Mouse (Mus musculus) kidney, postnatal 25 days (tissue): ENCODE results near the gene Srbd1.

Source experiments
- DNase-seq, 2 experiments: peaks; one replicate each; pipeline ENCODE4 v3.0.0; 2021; ENCODE audit warnings: mixed read lengths in 2 of 2

Gene Srbd1

GRCm38 (mm10) chr17:85978876-85979275 is 166.1 kb downstream of the Srbd1 start:
- DNase-seq = peak in 1 of 2 experiments; percentile 18

GRCm38 (mm10) chr17:85975077-85975476 is 169.9 kb downstream of the Srbd1 start:
- no peak for DNase-seq

- no peak for DNase-seq
Observed at GRCm38 (mm10) chr17:85974591-85974990, 170.4 kb downstream of the Srbd1 start.

- no peak for DNase-seq
Observed at GRCm38 (mm10) chr17:85971120-85971519, 173.9 kb downstream of the Srbd1 start.

- no peak for DNase-seq
Observed at GRCm38 (mm10) chr17:85961653-85962052, 183.3 kb downstream of the Srbd1 start.

GRCm38 (mm10) chr17:85951771-85952170 is 193.2 kb downstream of the Srbd1 start:
- DNase-seq = no peak

GRCm38 (mm10) chr17:85949919-85950505 is 195.0 kb downstream of the Srbd1 start:
- no peak for DNase-seq

GRCm38 (mm10) chr17:85948911-85949909 is 195.8 kb downstream of the Srbd1 start:
- peak in 1 of 2 experiments; percentile 9 for DNase-seq

- no peak for DNase-seq
Observed at GRCm38 (mm10) chr17:85944726-85945125, 200.2 kb downstream of the Srbd1 start.

GRCm38 (mm10) chr17:85943994-85944640 is 200.9 kb downstream of the Srbd1 start:
- peak in 1 of 2 experiments; percentile 13 for DNase-seq

GRCm38 (mm10) chr17:85943551-85943981 is 201.4 kb downstream of the Srbd1 start:
- peak in 1 of 2 experiments; percentile 16 for DNase-seq

GRCm38 (mm10) chr17:85943071-85943470 is 201.9 kb downstream of the Srbd1 start:
- DNase-seq = peak in 1 of 2 experiments; percentile 19

GRCm38 (mm10) chr17:85942123-85942522 is 202.9 kb downstream of the Srbd1 start:
- no peak for DNase-seq

- peak in 1 of 2 experiments; percentile 6 for DNase-seq
Observed at GRCm38 (mm10) chr17:85941141-85941738, 203.7 kb downstream of the Srbd1 start.

- no peak for DNase-seq
Observed at GRCm38 (mm10) chr17:85937131-85937530, 207.8 kb downstream of the Srbd1 start.

- no peak for DNase-seq
Observed at GRCm38 (mm10) chr17:85935268-85935667, 209.7 kb downstream of the Srbd1 start.
